Mouse (Mus musculus) megakaryocyte, embryonic 14.5 days (primary cell): ENCODE measurements at regions not wholly inside any gene's neighbourhood (a gene's known extent, or its start where the extent isn't known, plus 50 kb on each side); places are given as distances from the start of the nearest gene placed in this dataset.

Experiments used
- FLI1 ChIP-seq: IDR thresholded peaks from 2 replicates; pipeline ENCODE4 v1.6.1; 2012; ENCODE audit warnings: low read length, inconsistent platforms, mixed read lengths
- GATA1 ChIP-seq: IDR thresholded peaks from 3 replicates; pipeline ENCODE4 v1.6.1; 2012; ENCODE audit warnings: mixed read lengths, low read length, inconsistent platforms, borderline replicate concordance

DNA sequence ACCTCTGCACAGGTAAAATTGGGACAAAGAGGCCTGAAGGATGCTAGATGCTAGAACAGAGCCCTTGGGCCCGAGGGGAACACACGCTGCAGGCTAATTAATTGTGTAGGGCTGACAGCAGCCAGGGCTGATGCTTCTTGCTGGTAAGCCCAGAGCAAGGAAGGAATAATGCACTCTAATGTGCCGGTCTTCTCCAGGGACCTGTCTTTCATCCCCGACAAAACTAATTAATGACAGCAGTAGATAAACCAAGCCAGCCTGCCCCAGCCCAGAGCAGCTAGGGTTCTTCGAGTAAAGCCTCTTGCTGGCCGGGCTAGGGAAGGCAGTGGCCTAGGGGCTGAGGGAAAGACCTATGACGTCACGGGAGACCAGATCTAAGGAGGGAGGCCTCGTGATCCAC lies 124.1 kb upstream of the Unc5b start:
- TF ChIP-seq GATA1 = no peak
- TF ChIP-seq FLI1 = no peak
